Mouse (Mus musculus) midbrain, embryonic 15.5 days (tissue): ENCODE data around the gene Il15ra. TPM values are rescaled to one million over a fixed set of nuclear protein-coding genes. Genes with fewer than 3 reads are reported as not detected.

Source experiments
- ATAC-seq: fragments of 200-750 bp; cut with Nextera tagmentation; replicated peaks from 2 replicates; pipeline ENCODE4 v1.8.0; 2017; ENCODE audit warnings: moderate TSS enrichment
- H3K27ac ChIP-seq: fragments of 300-500 bp; sonication (generic); 2 replicates; pipeline ENCODE4 v1.5.1; 2015; ENCODE audit warnings: mild to moderate bottlenecking, inconsistent platforms
- H3K27me3 ChIP-seq: fragments of 300-500 bp; sonication (generic); replicated peaks from 2 replicates; pipeline ENCODE4 v1.6.1; 2015; ENCODE audit warnings: inconsistent platforms
- H3K36me3 ChIP-seq: fragments of 300-500 bp; sonication (generic); replicated peaks from 2 replicates; pipeline ENCODE4 v1.6.1; 2015; ENCODE audit warnings: inconsistent platforms
- H3K4me1 ChIP-seq: fragments of 300-500 bp; sonication (generic); 2 replicates; pipeline ENCODE4 v1.6.1; 2015; ENCODE audit warnings: inconsistent platforms
- H3K4me2 ChIP-seq: fragments of 300-500 bp; sonication (generic); 2 replicates; pipeline ENCODE4 v1.6.1; 2015; ENCODE audit warnings: inconsistent platforms, mild to moderate bottlenecking, moderate library complexity
- H3K4me3 ChIP-seq: fragments of 300-500 bp; sonication (generic); 2 replicates; pipeline ENCODE4 v1.5.1; 2015; ENCODE audit warnings: mild to moderate bottlenecking, inconsistent platforms
- H3K9ac ChIP-seq: fragments of 300-500 bp; sonication (generic); 2 replicates; pipeline ENCODE4 v1.6.1; 2015; ENCODE audit warnings: mild to moderate bottlenecking, inconsistent platforms
- H3K9me3 ChIP-seq: fragments of 300-500 bp; sonication (generic); 2 replicates; pipeline ENCODE4 v1.6.1; 2016; ENCODE audit warnings: inconsistent platforms
- WGBS: fragments of 180-500 bp; shearing (Covaris S2); methylation state at CpG from one replicate; pipeline ENCODE4 v1.1.7; 2015; ENCODE audit warnings: mixed read lengths; 5-methylcytosine and 5-hydroxymethylcytosine counted together
- polyA plus RNA-seq: library from polyadenylated mRNA; unstranded; fragments of >200 nt; fragmentation: Nextera tagmentation; extraction: Ambion mirVana; gene quantifications from 2 replicates; pipeline ENCODE4 v1.2.1, GENCODE M21; 2015

The Il15ra gene
- polyA plus RNA-seq, 1 experiment from 2014 or later, result 0.59 TPM

GRCm38 (mm10) chr2:11713021-11713420, 7.9 kb downstream of the Il15ra start:
- no peak overlapping the region for H3K4me2 ChIP-seq
- H3K4me1 ChIP-seq, result no peaks in the 10 kb centered on the region
- H3K9me3 ChIP-seq, result no peaks in the 10 kb centered on the region
- WGBS, result 73% methylated on average over 3 of the region's 3 CpGs
- H3K27me3 ChIP-seq, result no peaks in the 10 kb centered on the region
- H3K36me3 ChIP-seq, result no peaks in the 10 kb centered on the region
- no peak overlapping the region for H3K27ac ChIP-seq
- no peak overlapping the region for H3K4me3 ChIP-seq
- H3K9ac ChIP-seq, result no peak overlapping the region
- ATAC-seq, result no peak

GRCm38 (mm10) chr2:11714535-11714934, 9.4 kb downstream of the Il15ra start:
- WGBS, result 80% methylated on average over 4 of the region's 4 CpGs
- no peaks in the 10 kb centered on the region for H3K4me1 ChIP-seq
- no peaks in the 10 kb centered on the region for H3K27me3 ChIP-seq
- no peak overlapping the region for H3K27ac ChIP-seq
- no peak overlapping the region for H3K9ac ChIP-seq
- H3K9me3 ChIP-seq, result no peaks in the 10 kb centered on the region
- no peak for ATAC-seq
- H3K4me2 ChIP-seq, result no peak overlapping the region
- H3K4me3 ChIP-seq, result no peak overlapping the region
- H3K36me3 ChIP-seq, result no peaks in the 10 kb centered on the region

GRCm38 (mm10) chr2:11718573-11718972, 13.5 kb downstream of the Il15ra start:
- no peak for ATAC-seq
- 91% methylated on average over 2 of the region's 2 CpGs for WGBS

GRCm38 (mm10) chr2:11722564-11722963, 17.5 kb downstream of the Il15ra start:
- no peaks in the 10 kb centered on the region for H3K9me3 ChIP-seq
- no peaks in the 10 kb centered on the region for H3K4me1 ChIP-seq
- 89% methylated on average over 9 of the region's 9 CpGs for WGBS
- H3K9ac ChIP-seq, result no peak overlapping the region
- no peaks in the 10 kb centered on the region for H3K36me3 ChIP-seq
- no peaks in the 10 kb centered on the region for H3K27me3 ChIP-seq
- no peak for ATAC-seq
- H3K27ac ChIP-seq, result no peak overlapping the region
- H3K4me3 ChIP-seq, result no peak overlapping the region
- no peak overlapping the region for H3K4me2 ChIP-seq

More at GRCm38 (mm10) chr2:11718573-11718972, 13.5 kb downstream of the Il15ra start:
- Histone ChIP-seq H3K9ac (no peak overlapping the region), H3K4me3 (no peak overlapping the region), H3K27ac (no peak overlapping the region), H3K4me2 (no peak overlapping the region), H3K4me1 (no peaks in the 10 kb centered on the region), H3K9me3 (no peaks in the 10 kb centered on the region), H3K36me3 (no peaks in the 10 kb centered on the region), H3K27me3 (no peaks in the 10 kb centered on the region)

- no peaks in the 10 kb centered on the region for H3K9me3 ChIP-seq
- no peak overlapping the region for H3K9ac ChIP-seq
- H3K4me1 ChIP-seq, result no peaks in the 10 kb centered on the region
- no peaks in the 10 kb centered on the region for H3K27me3 ChIP-seq
- WGBS, result 93% methylated on average over 5 of the region's 5 CpGs
- no peak overlapping the region for H3K27ac ChIP-seq
- no peak overlapping the region for H3K4me3 ChIP-seq
- H3K4me2 ChIP-seq, result no peak overlapping the region
- no peaks in the 10 kb centered on the region for H3K36me3 ChIP-seq
- no peak for ATAC-seq
These were observed 22.5 kb downstream of the Il15ra start for GRCm38 (mm10) chr2:11727574-11727973.

GRCm38 (mm10) chr2:11729091-11729490, 24.0 kb downstream of the Il15ra start:
- no peak for ATAC-seq
- Histone ChIP-seq H3K9me3 (no peaks in the 10 kb centered on the region), H3K27ac (no peak overlapping the region), H3K9ac (no peak overlapping the region), H3K4me1 (no peaks in the 10 kb centered on the region), H3K27me3 (no peaks in the 10 kb centered on the region), H3K4me3 (no peak overlapping the region), H3K36me3 (no peaks in the 10 kb centered on the region), H3K4me2 (no peak overlapping the region)
- 73% methylated on average over 3 of the region's 3 CpGs for WGBS

GRCm38 (mm10) chr2:11732978-11733377, 27.9 kb downstream of the Il15ra start:
- WGBS, result 70% methylated on average over 5 of the region's 5 CpGs
- no peak overlapping the region for H3K9ac ChIP-seq
- no peaks in the 10 kb centered on the region for H3K36me3 ChIP-seq
- no peaks in the 10 kb centered on the region for H3K9me3 ChIP-seq
- no peak overlapping the region for H3K4me2 ChIP-seq
- H3K27me3 ChIP-seq, result no peaks in the 10 kb centered on the region
- no peak overlapping the region for H3K27ac ChIP-seq
- ATAC-seq, result no peak
- H3K4me1 ChIP-seq, result no peaks in the 10 kb centered on the region
- H3K4me3 ChIP-seq, result no peak overlapping the region

- 86% methylated on average over 6 of the region's 6 CpGs for WGBS
- H3K4me2 ChIP-seq, result no peak overlapping the region
- H3K27ac ChIP-seq, result no peak overlapping the region
- no peak overlapping the region for H3K4me3 ChIP-seq
- no peak overlapping the region for H3K9ac ChIP-seq
- H3K27me3 ChIP-seq, result no peaks in the 10 kb centered on the region
- no peak for ATAC-seq
- H3K9me3 ChIP-seq, result no peaks in the 10 kb centered on the region
- H3K36me3 ChIP-seq, result 0 out of 2 replicates have a peak, but pooled peaks cover 6% of the 10 kb centered on the region
- H3K4me1 ChIP-seq, result no peaks in the 10 kb centered on the region
These were observed 30.8 kb downstream of the Il15ra start for GRCm38 (mm10) chr2:11735853-11736252.

GRCm38 (mm10) chr2:11738794-11739193, 33.7 kb downstream of the Il15ra start:
- ATAC-seq, result peak; percentile 34; the same call in 1 of the 2 replicates
- H3K27ac ChIP-seq, result no peak overlapping the region
- H3K4me3 ChIP-seq, result no peak overlapping the region
- no peak overlapping the region for H3K9ac ChIP-seq
- H3K4me1 ChIP-seq, result no peaks in the 10 kb centered on the region
- H3K36me3 ChIP-seq, result peaks cover 34% of the 10 kb centered on the region
- WGBS, result 85% methylated on average over 3 of the region's 3 CpGs
- no peaks in the 10 kb centered on the region for H3K9me3 ChIP-seq
- no peak overlapping the region for H3K4me2 ChIP-seq
- no peaks in the 10 kb centered on the region for H3K27me3 ChIP-seq

GRCm38 (mm10) chr2:11739516-11740051, 34.5 kb downstream of the Il15ra start:
- no peaks in the 10 kb centered on the region for H3K9me3 ChIP-seq
- H3K4me2 ChIP-seq, result no peak overlapping the region
- no peak overlapping the region for H3K9ac ChIP-seq
- no peaks in the 10 kb centered on the region for H3K27me3 ChIP-seq
- 93% methylated on average over 4 of the region's 4 CpGs for WGBS
- H3K27ac ChIP-seq, result no peak overlapping the region
- H3K4me1 ChIP-seq, result no peaks in the 10 kb centered on the region
- peaks cover 39% of the 10 kb centered on the region for H3K36me3 ChIP-seq
- ATAC-seq, result no peak
- H3K4me3 ChIP-seq, result no peak overlapping the region

GRCm38 (mm10) chr2:11762541-11762940, 57.5 kb downstream of the Il15ra start:
- Histone ChIP-seq H3K4me1 (no peaks in the 10 kb centered on the region), H3K9me3 (no peaks in the 10 kb centered on the region), H3K27me3 (no peaks in the 10 kb centered on the region), H3K36me3 (peaks cover 78% of the 10 kb centered on the region), H3K27ac (no peak overlapping the region), H3K4me3 (no peak overlapping the region), H3K4me2 (no peak overlapping the region), H3K9ac (no peak overlapping the region)
- no peak for ATAC-seq
- WGBS, result 95% methylated on average over 4 of the region's 4 CpGs

- WGBS, result 85% methylated on average over 4 of the region's 4 CpGs
- H3K36me3 ChIP-seq, result peaks cover 58% of the 10 kb centered on the region
- no peaks in the 10 kb centered on the region for H3K4me1 ChIP-seq
- no peak overlapping the region for H3K9ac ChIP-seq
- H3K27ac ChIP-seq, result no peak overlapping the region
- no peaks in the 10 kb centered on the region for H3K27me3 ChIP-seq
- no peaks in the 10 kb centered on the region for H3K9me3 ChIP-seq
- no peak overlapping the region for H3K4me2 ChIP-seq
- H3K4me3 ChIP-seq, result no peak overlapping the region
- ATAC-seq, result no peak
These were observed 60.6 kb downstream of the Il15ra start for GRCm38 (mm10) chr2:11765694-11766093.

- H3K4me1 ChIP-seq, result no peaks in the 10 kb centered on the region
- no peak overlapping the region for H3K4me3 ChIP-seq
- no peak overlapping the region for H3K4me2 ChIP-seq
- no peak overlapping the region for H3K27ac ChIP-seq
- no peaks in the 10 kb centered on the region for H3K27me3 ChIP-seq
- 77% methylated on average over 5 of the region's 5 CpGs for WGBS
- peaks cover 50% of the 10 kb centered on the region for H3K36me3 ChIP-seq
- H3K9ac ChIP-seq, result no peak overlapping the region
- no peak for ATAC-seq
- no peaks in the 10 kb centered on the region for H3K9me3 ChIP-seq
These were observed 61.5 kb downstream of the Il15ra start for GRCm38 (mm10) chr2:11766485-11767160.
